Mouse (Mus musculus): ENCODE results near the gene Fanci.

Fanci gene

GRCm38 (mm10) chr7:79463376-79464077 lies 71.8 kb downstream of the Fanci start:
- no peak for DNase-seq (ENCODE audit: low spot score in 2 of 2)

- no peak for DNase-seq (ENCODE audit: low spot score in 2 of 2)
Measured at GRCm38 (mm10) chr7:79464776-79465420, 73.2 kb downstream of the Fanci start.

- peak in 1 of 2 experiments; percentile 64 for DNase-seq (ENCODE audit: low spot score in 2 of 2)
Measured at GRCm38 (mm10) chr7:79465461-79466044, 73.8 kb downstream of the Fanci start.

GRCm38 (mm10) chr7:79466053-79466901 lies 74.5 kb downstream of the Fanci start, which contains the start of gene Polg:
Polg (minus strand) TSS chr7:79466362.
- peak; percentile 98 to 99 for DNase-seq (ENCODE audit: low spot score in 2 of 2)

GRCm38 (mm10) chr7:79467951-79468350 lies 76.2 kb downstream of the Fanci start:
- no peak for DNase-seq (ENCODE audit: low spot score in 2 of 2)

- no peak for DNase-seq (ENCODE audit: low spot score in 2 of 2)
Measured at GRCm38 (mm10) chr7:79468994-79469393, 77.3 kb downstream of the Fanci start.

- no peak for DNase-seq (ENCODE audit: low spot score in 2 of 2)
Measured at GRCm38 (mm10) chr7:79469766-79470165, 78.0 kb downstream of the Fanci start.

- no peak for DNase-seq (ENCODE audit: low spot score in 2 of 2)
Measured at GRCm38 (mm10) chr7:79470718-79471117, 79.0 kb downstream of the Fanci start.

- no peak for DNase-seq (ENCODE audit: low spot score in 2 of 2)
Measured at GRCm38 (mm10) chr7:79471436-79471835, 79.7 kb downstream of the Fanci start.

- no peak for DNase-seq (ENCODE audit: low spot score in 2 of 2)
Measured at GRCm38 (mm10) chr7:79472792-79473191, 81.1 kb downstream of the Fanci start.

GRCm38 (mm10) chr7:79473496-79474194 lies 81.9 kb downstream of the Fanci start:
- no peak for DNase-seq (ENCODE audit: low spot score in 2 of 2)

- DNase-seq (ENCODE audit: low spot score in 2 of 2) = no peak
Measured at GRCm38 (mm10) chr7:79474831-79475399, 83.2 kb downstream of the Fanci start.

GRCm38 (mm10) chr7:79486528-79486927 lies 94.8 kb downstream of the Fanci start:
- no peak for DNase-seq (ENCODE audit: low spot score in 2 of 2)

- DNase-seq (ENCODE audit: low spot score in 2 of 2) = no peak
Measured at GRCm38 (mm10) chr7:79493915-79494314, 102.2 kb downstream of the Fanci start.

- peak; percentile 70 to 88 for DNase-seq (ENCODE audit: low spot score in 2 of 2)
Measured at GRCm38 (mm10) chr7:79495988-79496815, 104.5 kb downstream of the Fanci start.

- no peak for DNase-seq (ENCODE audit: low spot score in 2 of 2)
Measured at GRCm38 (mm10) chr7:79496816-79497328, 105.1 kb downstream of the Fanci start.

GRCm38 (mm10) chr7:79497701-79498115 lies 106.0 kb downstream of the Fanci start:
- DNase-seq (ENCODE audit: low spot score in 2 of 2) = no peak

GRCm38 (mm10) chr7:79498356-79498755 lies 106.6 kb downstream of the Fanci start:
- no peak for DNase-seq (ENCODE audit: low spot score in 2 of 2)

GRCm38 (mm10) chr7:79498965-79499595 lies 107.4 kb downstream of the Fanci start:
- no peak for DNase-seq (ENCODE audit: low spot score in 2 of 2)
